Mouse (Mus musculus) lung, postnatal 4 days (tissue): ENCODE results near the gene Tdpoz3.
"Not testable (repeated sequence)": the region's sequence is repeated elsewhere in the genome, so short reads cannot be mapped to it uniquely, and the experiment has no call there.

Experiments
- DNase-seq, 2 experiments: peaks; one replicate each; pipeline ENCODE4 v3.0.0; 2021

The Tdpoz3 gene

GRCm38 (mm10) chr3:93825720-93826119 is at the start of gene Tdpoz3:
Gene Tdpoz3 (plus strand): TSS chr3:93826020.
- DNase-seq: not testable (repeated sequence)

- not testable (repeated sequence) for DNase-seq
These were observed 29.7 kb upstream of the Tdpoz3 start, which contains the start of gene Tdpoz4 for GRCm38 (mm10) chr3:93796098-93796497. Gene Tdpoz4 (plus strand): TSS chr3:93796398.

DNA sequence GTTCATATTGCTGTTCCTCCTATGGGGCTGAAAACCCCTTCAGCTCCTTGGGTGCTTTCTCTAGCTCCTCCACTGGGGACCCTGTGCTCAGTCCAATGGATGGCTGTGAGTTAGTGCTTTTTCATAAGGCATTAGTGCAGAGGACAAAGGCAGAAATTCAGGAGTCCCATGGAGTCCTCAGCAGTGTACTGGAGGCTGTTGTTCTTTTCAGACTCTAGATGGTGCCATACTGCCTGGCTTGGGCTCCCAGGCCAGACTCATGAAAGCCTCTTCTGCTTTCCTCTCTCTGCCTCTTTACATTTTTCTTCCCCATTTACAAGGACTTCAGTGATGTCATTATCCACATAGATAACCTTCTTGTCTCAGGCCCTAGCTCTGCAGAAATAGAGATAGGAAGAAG is 12.5 kb upstream of the Tdpoz3 start:
- DNase-seq: not testable (repeated sequence)

DNA sequence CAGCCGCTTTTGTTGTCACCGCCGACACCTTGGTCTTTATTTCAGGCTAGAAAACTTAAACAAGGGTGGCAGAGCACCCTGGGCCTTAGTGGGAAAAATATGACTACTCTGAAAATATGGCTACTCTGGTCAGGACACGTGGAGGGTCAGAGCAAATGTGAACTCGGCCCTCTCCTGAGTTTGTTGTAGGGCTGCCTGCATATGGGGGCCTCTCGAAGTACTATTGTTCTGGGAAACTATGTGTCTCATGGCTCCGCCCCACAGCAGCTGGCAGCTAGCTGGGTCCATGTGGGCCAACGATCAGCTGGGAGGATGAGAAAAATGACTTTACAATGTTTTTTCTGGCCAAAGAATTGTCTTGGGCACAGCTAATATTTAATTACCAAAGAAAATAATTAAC is 33.1 kb downstream of the Tdpoz3 start:
- DNase-seq: not testable (repeated sequence)

- DNase-seq: not testable (repeated sequence)
These were observed 44.8 kb downstream of the Tdpoz3 start for GRCm38 (mm10) chr3:93870635-93871034.
